Mouse (Mus musculus) left cerebral cortex, adult 8-10 months (tissue): Measurements from ENCODE around the gene Sdr9c7. TPM values are rescaled to one million over a fixed set of nuclear protein-coding genes. Genes with fewer than 3 reads are reported as not detected.
A peak's percentile ranks its signal among the peaks of the same experiment; 100 is the strongest.
"Not testable (repeated sequence)": the region's sequence is repeated elsewhere in the genome, so short reads cannot be mapped to it uniquely, and the experiment has no call there.

Experiments used
- DNase-seq, 2 experiments: peaks; one replicate each; pipeline ENCODE4 v3.0.0; 2022; ENCODE audit warnings: low spot score in 2 of 2
- total RNA-seq, 4 experiments: library from RNA; stranded (reverse); gene quantifications; 2 replicates each; pipeline ENCODE4 v1.2.4; 2022

The Sdr9c7 gene
- total RNA-seq, 4 experiments from 2014 or later, result not detected

GRCm38 (mm10) chr10:127906138-127906537 is 7.8 kb downstream of the Sdr9c7 start:
- no peak for DNase-seq

GRCm38 (mm10) chr10:127907386-127907951 is 9.2 kb downstream of the Sdr9c7 start:
- no peak for DNase-seq

GRCm38 (mm10) chr10:127915578-127915977 is 17.3 kb downstream of the Sdr9c7 start:
- DNase-seq, result no peak

GRCm38 (mm10) chr10:127917183-127917582 is 18.9 kb downstream of the Sdr9c7 start:
- not testable (repeated sequence) for DNase-seq

GRCm38 (mm10) chr10:127917651-127918050 is 19.3 kb downstream of the Sdr9c7 start:
- no peak for DNase-seq

GRCm38 (mm10) chr10:127922241-127922640 is 23.9 kb downstream of the Sdr9c7 start:
- no peak for DNase-seq

GRCm38 (mm10) chr10:127923024-127923423 is 24.7 kb downstream of the Sdr9c7 start:
- DNase-seq, result no peak

GRCm38 (mm10) chr10:127924597-127925378 is 26.5 kb downstream of the Sdr9c7 start:
- DNase-seq, result no peak

- DNase-seq, result no peak
Measured at GRCm38 (mm10) chr10:127927737-127928136, 29.4 kb downstream of the Sdr9c7 start.

- DNase-seq, result no peak
Measured at GRCm38 (mm10) chr10:127932290-127932926, 34.1 kb downstream of the Sdr9c7 start.

GRCm38 (mm10) chr10:127936271-127936670 is 38.0 kb downstream of the Sdr9c7 start:
- no peak for DNase-seq

- DNase-seq, result no peak
Measured at GRCm38 (mm10) chr10:127936747-127937409, 38.6 kb downstream of the Sdr9c7 start.

- peak in 1 of 2 experiments; percentile 42 for DNase-seq
Measured at GRCm38 (mm10) chr10:127937428-127938010, 39.2 kb downstream of the Sdr9c7 start.

- DNase-seq, result not testable (repeated sequence)
Measured at GRCm38 (mm10) chr10:127939667-127940066, 41.3 kb downstream of the Sdr9c7 start.

- peak; percentile 10 to 12 for DNase-seq
Measured at GRCm38 (mm10) chr10:127945432-127946064, 47.2 kb downstream of the Sdr9c7 start.

GRCm38 (mm10) chr10:127949596-127950130 is 51.3 kb downstream of the Sdr9c7 start:
- DNase-seq, result no peak

- no peak for DNase-seq
Measured at GRCm38 (mm10) chr10:127951390-127951789, 53.1 kb downstream of the Sdr9c7 start.

GRCm38 (mm10) chr10:127951821-127952220 is 53.5 kb downstream of the Sdr9c7 start:
- DNase-seq, result no peak

- no peak for DNase-seq
Measured at GRCm38 (mm10) chr10:127955034-127955433, 56.7 kb downstream of the Sdr9c7 start.

- DNase-seq, result peak; percentile 12 to 33
Measured at GRCm38 (mm10) chr10:127956168-127956816, 58.0 kb downstream of the Sdr9c7 start.
